Mouse (Mus musculus): Measurements from ENCODE around the gene Slc25a27.

DNA sequence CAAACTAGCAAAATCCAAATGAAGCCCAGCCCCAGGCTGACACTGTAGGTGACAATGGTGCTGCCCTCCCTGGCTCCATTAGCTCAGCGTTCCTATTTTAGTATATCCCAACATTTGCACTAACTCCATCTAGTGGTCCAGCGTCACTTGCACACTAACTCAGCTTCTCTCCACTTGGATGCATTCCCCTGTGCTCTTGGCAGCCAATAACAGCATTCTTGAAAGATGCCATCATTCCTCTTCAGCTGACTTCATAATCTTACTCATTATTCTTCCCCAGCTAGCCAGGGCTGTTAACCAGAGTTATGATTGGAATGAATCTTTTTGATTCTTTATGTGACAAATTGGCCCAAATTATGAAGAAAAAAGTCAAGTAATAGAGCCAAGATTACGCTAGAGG is 40.2 kb upstream of the Slc25a27 start:
- TF ChIP-seq CTCF (IDR thresholded peaks at IDR 0.05; ENCODE audit: borderline replicate concordance, extremely low read depth, insufficient read depth, insufficient read length) (0 out of 2 replicates have a peak, but pooled peaks have one; percentile 1), POLR2A (IDR thresholded peaks at IDR 0.05; ENCODE audit: borderline replicate concordance, extremely low read depth, insufficient read depth, insufficient read length, poor library complexity, severe bottlenecking) (no peak)

Measured in brain, embryonic 14.5 days (tissue).